ENCODE assay signal across 14 mouse cellular contexts in genomic region chr11:118875243-118875897, GRCm38 (mm10). TPM values are rescaled to one million over a fixed set of nuclear protein-coding genes. Genes with fewer than 3 reads are reported as not detected.
A peak's percentile ranks its signal among the peaks of the same experiment; 100 is the strongest.
DNase-seq lines count a peak whose midpoint lies in the region; ATAC-seq and TF ChIP-seq lines count a peak whose summit lies in the region.
"Had no signal": no experiment of that assay in that cellular context is flagged by ENCODE, and none has a peak within 500 bp of the region (broad histone marks: within the 10 kb centered on the region; RNA-seq: fewer than 3 reads in every experiment).

No protein-coding gene starts in this region.

- WGBS in intestine, embryonic 15.5 days = 70% methylated on average over 5 of the region's 5 CpGs

- no peaks in the 10 kb centered on the region for H3K9me3 ChIP-seq in intestine, embryonic 15.5 days

- no peak overlapping the region; the same call in 1 of the 2 replicates for H3K4me2 ChIP-seq in intestine, embryonic 15.5 days (replicated peaks)

- H3K27me3 ChIP-seq in intestine, embryonic 15.5 days (replicated peaks) = no peaks in the 10 kb centered on the region

- 0 out of 2 replicates have a peak, but pooled peaks cover 8% of the 10 kb centered on the region for H3K4me1 ChIP-seq in intestine, embryonic 15.5 days (replicated peaks)

- H3K36me3 ChIP-seq in intestine, embryonic 15.5 days = no peaks in the 10 kb centered on the region
- H3K36me3 ChIP-seq: G1E had no signal

- H3K9ac ChIP-seq in intestine, embryonic 15.5 days = no peak overlapping the region

- intact Hi-C loops in left cerebral cortex, postnatal 36 days (cut with DNase I) = no loop called here

- TF ChIP-seq CTCF in layer of hippocampus, adult 2 months (conservative IDR thresholded peaks at IDR 0.05) = peak; percentile 71

- DNase-seq in cerebellum, adult 9-11 months = peak; percentile 71
- DNase-seq in cerebellum, adult 11 months = no peak
- no peak for DNase-seq in layer of hippocampus, adult 2 months (ENCODE audit: low spot score in 2 of 2)
- DNase-seq in layer of hippocampus, adult 9-11 months = no peak
- peak; percentile 39 for DNase-seq in retina, embryonic 14.5 days (ENCODE audit: low spot score)
- no peak for DNase-seq in heart, adult 11 months
- no peak for DNase-seq in left cerebral cortex, postnatal 36 days (ENCODE audit: low spot score in 2 of 2)
- DNase-seq: adrenal gland, adult 8-10 months; cerebellum, adult 9-10 months; kidney, adult 11 months; spleen, adult 18-20 months had no signal

- ATAC-seq in intestine, embryonic 15.5 days = peak; percentile 45

- no peak overlapping the region for H3K4me3 ChIP-seq in layer of hippocampus, adult 2 months
- no peak overlapping the region for H3K4me3 ChIP-seq in intestine, embryonic 15.5 days (replicated peaks)
- H3K4me3 ChIP-seq: erythroblast, embryonic 14.5 days had no signal

- H3K27ac ChIP-seq in layer of hippocampus, adult 2 months = peak overlapping the region; percentile 63
- no peak overlapping the region for H3K27ac ChIP-seq in intestine, embryonic 15.5 days

RNA-seq across cellular contexts. Expression of gene Rbfox3, which starts 36.0 kb away (rescaled TPM):
- total RNA-seq in layer of hippocampus, adult 2 months (2021) = 100 to 1,000 TPM; 276 to 303 TPM
- polyA plus RNA-seq in intestine, embryonic 15.5 days (2015; fragmentation: Nextera tagmentation; extraction: Ambion mirVana) = 1.2 and 1.5 TPM in 2 replicates
- 100 to 1,000 TPM; 350 to 371 TPM for total RNA-seq in left cerebral cortex, postnatal 36 days (2021)
- polyA plus RNA-seq: G1E had no signal

Comparison
In these comparisons a context has a peak if more than half of its experiments do, and no peak if none do; other contexts are left out.
1. DNase-seq: peak in cerebellum, adult 9-11 months (single experiment) and retina, embryonic 14.5 days (single experiment); none in cerebellum, adult 11 months (single experiment), layer of hippocampus, adult 2 months (0 of 2), layer of hippocampus, adult 9-11 months (single experiment), heart, adult 11 months (single experiment) and left cerebral cortex, postnatal 36 days (0 of 2).